Mouse (Mus musculus) heart, embryonic 14.5 days (tissue): ENCODE measurements around the gene Agfg2. TPM values are rescaled to one million over a fixed set of nuclear protein-coding genes. Genes with fewer than 3 reads are reported as not detected.
A peak's percentile ranks its signal among the peaks of the same experiment; 100 is the strongest.

Source experiments
- ATAC-seq: fragments of 200-750 bp; cut with Nextera tagmentation; 2 replicates; pipeline ENCODE4 v1.8.0; 2017; ENCODE audit warnings: low read depth, moderate TSS enrichment; ENCODE audit not compliant: insufficient number of reproducible peaks, insufficient read depth, low FRiP score
- H3K27ac ChIP-seq, 2 experiments: fragments of 200-500 bp in 1 of 2; fragments of 300-500 bp in 1 of 2; sonication (generic) in 1 of 2; replicated peaks in 1 of 2; 2 replicates each; pipeline ENCODE4 v1.5.1; 2012 to 2014; ENCODE audit warnings: low read depth in 2 of 2, low read length in 2 of 2, control low read depth in 1 of 2, mild to moderate bottlenecking in 1 of 2, mixed read lengths in 1 of 2; ENCODE audit not compliant: control insufficient read depth in 1 of 2, insufficient read depth in 1 of 2
- H3K27me3 ChIP-seq: fragments of 300-500 bp; sonication (generic); 2 replicates; pipeline ENCODE4 v1.6.1; 2014; ENCODE audit warnings: mild to moderate bottlenecking, low read length, control low read depth; ENCODE audit not compliant: control insufficient read depth, insufficient read depth
- H3K36me3 ChIP-seq: fragments of 300-500 bp; sonication (generic); 2 replicates; pipeline ENCODE4 v1.6.1; 2014; ENCODE audit warnings: mild to moderate bottlenecking, control low read depth, low read length, mixed read lengths; ENCODE audit not compliant: control insufficient read depth, insufficient read depth
- H3K4me1 ChIP-seq, 2 experiments: fragments of 200-500 bp in 1 of 2; fragments of 300-500 bp in 1 of 2; sonication (generic) in 1 of 2; 2 replicates each; pipeline ENCODE4 v1.6.1; 2012 to 2014; ENCODE audit warnings: low read length in 2 of 2, control low read depth in 1 of 2, mixed read lengths in 1 of 2; ENCODE audit not compliant: control insufficient read depth in 2 of 2, insufficient read depth in 2 of 2
- H3K4me2 ChIP-seq: fragments of 300-500 bp; sonication (generic); 2 replicates; pipeline ENCODE4 v1.6.1; 2014; ENCODE audit warnings: mild to moderate bottlenecking, low read length
- H3K4me3 ChIP-seq, 2 experiments: fragments of 200-500 bp in 1 of 2; fragments of 300-500 bp in 1 of 2; sonication (generic) in 1 of 2; 2 replicates each; pipeline ENCODE4 v1.5.1; 2012 to 2014; ENCODE audit warnings: low read length in 2 of 2, mild to moderate bottlenecking in 2 of 2, control low read depth in 1 of 2, low read depth in 1 of 2, moderate library complexity in 1 of 2; ENCODE audit not compliant: control insufficient read depth in 1 of 2, insufficient read depth in 1 of 2
- H3K9ac ChIP-seq: fragments of 300-500 bp; sonication (generic); 2 replicates; pipeline ENCODE4 v1.6.1; 2014; ENCODE audit warnings: mild to moderate bottlenecking, low read length
- H3K9me3 ChIP-seq: fragments of 300-500 bp; sonication (generic); 2 replicates; pipeline ENCODE4 v1.6.1; 2016; ENCODE audit warnings: low read length, control low read depth; ENCODE audit not compliant: control insufficient read depth
- WGBS: fragments of 180-500 bp; shearing (Covaris S2); extraction: QIAGEN DNeasy Blood & Tissue Kit; methylation state at CpG from one replicate; pipeline ENCODE4 v1.1.7; 2014; 5-methylcytosine and 5-hydroxymethylcytosine counted together
- polyA plus RNA-seq: library from polyadenylated mRNA; unstranded; fragments of >200 nt; fragmentation: Nextera tagmentation; extraction: Ambion mirVana; gene quantifications from 2 replicates; pipeline ENCODE4 v1.2.1, GENCODE M21; 2014

Gene Agfg2
- polyA plus RNA-seq, 1 experiment from 2014 or later = 10.7 TPM

DNA sequence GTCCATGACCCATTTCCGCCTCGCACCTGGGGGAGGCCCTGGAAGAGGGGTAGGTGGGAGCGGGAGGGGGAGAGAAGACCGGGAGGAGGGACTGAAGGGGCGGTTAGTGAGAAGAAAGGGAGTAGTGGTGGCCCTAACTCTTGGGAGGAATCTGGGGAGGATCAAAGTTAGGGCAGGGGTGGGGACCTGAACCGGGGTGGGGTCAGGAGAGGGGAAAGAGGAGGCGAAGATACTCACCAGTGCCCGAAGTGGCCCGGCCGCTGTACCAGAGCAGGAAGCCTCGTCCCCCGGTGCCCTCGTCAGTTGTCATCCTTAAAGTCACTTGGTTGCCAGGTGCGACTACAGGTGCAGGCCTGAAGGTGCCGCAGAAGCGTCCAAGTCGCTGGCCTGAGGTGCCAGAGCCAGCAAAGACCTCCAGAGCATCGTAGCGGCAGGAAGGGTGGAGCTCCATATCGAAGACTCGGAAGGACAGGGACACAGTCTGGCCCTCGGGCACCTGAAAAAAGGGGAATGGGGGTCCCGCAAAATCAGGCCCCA, 75.8 kb downstream of the Agfg2 start:
- Histone ChIP-seq H3K9me3 (no peaks in the 10 kb centered on the region), H3K4me2 (peak overlapping the region; percentile 41), H3K27me3 (no peaks in the 10 kb centered on the region), H3K27ac (no peak overlapping the region), H3K4me3 (peak overlapping the region in 1 of 2 experiments; percentile 1; a peak in 1 of 4 replicates), H3K4me1 (peaks cover 36 to 40% of the 10 kb centered on the region in 2 experiments), H3K9ac (peak overlapping the region; percentile 43; the same call in 1 of the 2 replicates), H3K36me3 (peaks cover 35% of the 10 kb centered on the region)
- ATAC-seq = no peak
- WGBS = 24% methylated on average over 23 of the region's 23 CpGs

- H3K27ac ChIP-seq = no peak overlapping the region
- peak overlapping the region in 1 of 2 experiments; percentile 1; a peak in 1 of 4 replicates for H3K4me3 ChIP-seq
- 28% methylated on average over 26 of the region's 26 CpGs for WGBS
- peak overlapping the region; percentile 41 for H3K4me2 ChIP-seq
- H3K9ac ChIP-seq = peak overlapping the region; percentile 43; the same call in 1 of the 2 replicates
- peaks cover 31 to 36% of the 10 kb centered on the region in 2 experiments for H3K4me1 ChIP-seq
- no peak for ATAC-seq
- peaks cover 38% of the 10 kb centered on the region for H3K36me3 ChIP-seq
- H3K27me3 ChIP-seq = no peaks in the 10 kb centered on the region
- H3K9me3 ChIP-seq = no peaks in the 10 kb centered on the region
Observed at GRCm38 (mm10) chr5:137607860-137608653, 76.5 kb downstream of the Agfg2 start.

GRCm38 (mm10) chr5:137601365-137601729, 83.2 kb downstream of the Agfg2 start:
- no peaks in the 10 kb centered on the region for H3K27me3 ChIP-seq
- peak overlapping the region; percentile 34 to 50 for H3K27ac ChIP-seq
- peaks cover 9 to 20% of the 10 kb centered on the region in 2 experiments for H3K4me1 ChIP-seq
- no peaks in the 10 kb centered on the region for H3K9me3 ChIP-seq
- peaks cover 30% of the 10 kb centered on the region for H3K36me3 ChIP-seq
- under 1% methylated on average over 22 of the region's 22 CpGs for WGBS
- no peak for ATAC-seq
- H3K4me2 ChIP-seq = peak overlapping the region; percentile 69
- peak overlapping the region; percentile 75 to 80 for H3K4me3 ChIP-seq
- H3K9ac ChIP-seq = peak overlapping the region; percentile 91

- H3K4me3 ChIP-seq = peak within 1 kb of the TSS; percentile 75 to 80
- peak within 1 kb of the TSS; percentile 91 for H3K9ac ChIP-seq
- H3K27me3 ChIP-seq = no peaks in the 10 kb centered on the region
- H3K4me1 ChIP-seq = peaks cover 9 to 20% of the 10 kb centered on the region in 2 experiments
- H3K27ac ChIP-seq = peak within 1 kb of the TSS; percentile 88 to 89
- H3K9me3 ChIP-seq = no peaks in the 10 kb centered on the region
- peak; percentile 93 for ATAC-seq
- H3K36me3 ChIP-seq = peaks cover 24% of the 10 kb centered on the region
- peak within 1 kb of the TSS; percentile 96 for H3K4me2 ChIP-seq
- WGBS = under 1% methylated on average over 41 of the region's 41 CpGs
Observed at GRCm38 (mm10) chr5:137600619-137601364, 83.7 kb downstream of the Agfg2 start, which contains the start of gene Mospd3. Gene Mospd3 (minus strand): TSS chr5:137601058.

Other genes with a start within 250 kb of the Agfg2 start
- gene Zan, start 207.7 kb downstream of the Agfg2 start, polyA plus RNA-seq = 0.11 and 0.16 TPM in 2 replicates
- 44.3 and 49.8 TPM in 2 replicates for gene Pop7, start 182.2 kb downstream of the Agfg2 start, polyA plus RNA-seq
- 8.7 and 9.6 TPM in 2 replicates for gene Gigyf1, start 166.2 kb downstream of the Agfg2 start, polyA plus RNA-seq
- not detected in 2 replicates for gene Epo, start 151.5 kb downstream of the Agfg2 start, polyA plus RNA-seq
- 296 and 340 TPM in 2 replicates for gene Gnb2, start 151.2 kb downstream of the Agfg2 start, polyA plus RNA-seq
- gene Actl6b, start 131.2 kb downstream of the Agfg2 start, polyA plus RNA-seq = 0.31 TPM in 1 of 2 replicates, not detected in the other
- 0.11 and 0.20 TPM in 2 replicates for gene Tfr2, start 114.9 kb downstream of the Agfg2 start, polyA plus RNA-seq
- 22.7 and 23.1 TPM in 2 replicates for gene Mospd3, start 83.7 kb downstream of the Agfg2 start, polyA plus RNA-seq
- 121 and 123 TPM in 2 replicates for gene Pcolce, start 70.9 kb downstream of the Agfg2 start, polyA plus RNA-seq
- 0.20 TPM in 1 of 2 replicates, not detected in the other for gene Fbxo24, start 55.7 kb downstream of the Agfg2 start, polyA plus RNA-seq
- gene Lrch4, start 55.6 kb downstream of the Agfg2 start, polyA plus RNA-seq = 22.7 and 23.9 TPM in 2 replicates
- gene Gm20605, start 55.6 kb downstream of the Agfg2 start, polyA plus RNA-seq = 5.2 and 5.6 TPM in 2 replicates
- 4.3 and 4.6 TPM in 2 replicates for gene Sap25, start 43.4 kb downstream of the Agfg2 start, polyA plus RNA-seq
- 0.11 TPM in 2 replicates for gene Irs3, start 39.0 kb downstream of the Agfg2 start, polyA plus RNA-seq
- 0.57 and 1.00 TPM in 2 replicates for gene Nyap1, start 56.9 kb upstream of the Agfg2 start, polyA plus RNA-seq
- 144 and 147 TPM in 2 replicates for gene Tsc22d4, start 61.0 kb upstream of the Agfg2 start, polyA plus RNA-seq
- 29.8 and 36.7 TPM in 2 replicates for gene Ppp1r35, start 94.1 kb upstream of the Agfg2 start, polyA plus RNA-seq
- gene Mepce, start 102.9 kb upstream of the Agfg2 start, polyA plus RNA-seq = 7.9 and 9.2 TPM in 2 replicates
- 7.3 and 7.6 TPM in 2 replicates for gene Zcwpw1, start 103.1 kb upstream of the Agfg2 start, polyA plus RNA-seq
- 3.2 and 3.8 TPM in 2 replicates for gene Pilra, start 151.6 kb upstream of the Agfg2 start, polyA plus RNA-seq
- 0.44 and 0.68 TPM in 2 replicates for gene Pilrb1, start 173.4 kb upstream of the Agfg2 start, polyA plus RNA-seq
- gene Pilrb2, start 187.1 kb upstream of the Agfg2 start, polyA plus RNA-seq = 2.6 and 2.7 TPM in 2 replicates
- not detected in 2 replicates for gene Cyp3a13, start 236.9 kb upstream of the Agfg2 start, polyA plus RNA-seq